Mouse (Mus musculus) intestine, postnatal 0 days (tissue): ENCODE data around the gene Unc45b. TPM values are rescaled to one million over a fixed set of nuclear protein-coding genes. Genes with fewer than 3 reads are reported as not detected.
A peak's percentile ranks its signal among the peaks of the same experiment; 100 is the strongest.

Experiments used
- ATAC-seq: fragments of 200-750 bp; cut with Nextera tagmentation; 2 replicates; pipeline ENCODE4 v1.8.0; 2017; ENCODE audit warnings: mild to moderate bottlenecking, moderate TSS enrichment, moderate library complexity
- H3K27ac ChIP-seq: fragments of 300-500 bp; sonication (generic); 2 replicates; pipeline ENCODE4 v1.5.1; 2014; ENCODE audit warnings: mild to moderate bottlenecking, low read depth, low read length, moderate library complexity
- H3K27me3 ChIP-seq: fragments of 300-500 bp; sonication (generic); replicated peaks from 2 replicates; pipeline ENCODE4 v1.6.1; 2014; ENCODE audit warnings: low read length, mixed read lengths; ENCODE audit not compliant: control insufficient read depth, insufficient read depth
- H3K36me3 ChIP-seq: fragments of 300-500 bp; sonication (generic); 2 replicates; pipeline ENCODE4 v1.6.1; 2014; ENCODE audit warnings: mild to moderate bottlenecking, moderate library complexity; ENCODE audit not compliant: control insufficient read depth, insufficient read depth
- H3K4me1 ChIP-seq: fragments of 300-500 bp; sonication (generic); replicated peaks from 2 replicates; pipeline ENCODE4 v1.6.1; 2014; ENCODE audit warnings: antibody characterized with exemption, low read length, mixed read lengths; ENCODE audit not compliant: control insufficient read depth, insufficient read depth
- H3K4me2 ChIP-seq: fragments of 300-500 bp; sonication (generic); replicated peaks from 2 replicates; pipeline ENCODE4 v1.6.1; 2014; ENCODE audit warnings: low read depth, mild to moderate bottlenecking, moderate library complexity
- H3K4me3 ChIP-seq: fragments of 300-500 bp; sonication (generic); 2 replicates; pipeline ENCODE4 v1.5.1; 2014; ENCODE audit warnings: low read depth, low read length
- H3K9ac ChIP-seq: fragments of 300-500 bp; sonication (generic); 2 replicates; pipeline ENCODE4 v1.6.1; 2014; ENCODE audit warnings: mild to moderate bottlenecking, low read depth, low read length
- H3K9me3 ChIP-seq: fragments of 300-500 bp; sonication (generic); 2 replicates; pipeline ENCODE4 v1.6.1; 2016; ENCODE audit warnings: mixed run types; ENCODE audit not compliant: control insufficient read depth
- CTCF ChIP-seq: sonication (generic); IDR thresholded peaks from 2 replicates; pipeline ENCODE4 v1.5.1; 2016; ENCODE audit warnings: low read depth, mild to moderate bottlenecking, control low read depth, antibody characterized with exemption, moderate library complexity
- WGBS: fragments of 180-500 bp; shearing (Covaris S2); extraction: QIAGEN DNeasy Blood & Tissue Kit; methylation state at CpG from one replicate; pipeline ENCODE4 v1.1.7; 2014; 5-methylcytosine and 5-hydroxymethylcytosine counted together
- polyA plus RNA-seq: library from polyadenylated mRNA; unstranded; fragments of >200 nt; fragmentation: Nextera tagmentation; extraction: Ambion mirVana; gene quantifications from 2 replicates; pipeline ENCODE4 v1.2.1, GENCODE M21; 2015

Unc45b gene
- polyA plus RNA-seq, 1 experiment from 2014 or later, result 1.9 TPM

- Histone ChIP-seq H3K9ac (peak overlapping the region; percentile 5; the same call in 1 of the 2 replicates), H3K4me1 (no peaks in the 10 kb centered on the region), H3K4me3 (peak overlapping the region; percentile 22; the same call in 1 of the 2 replicates), H3K27me3 (peaks cover 33% of the 10 kb centered on the region), H3K9me3 (no peaks in the 10 kb centered on the region), H3K4me2 (peak overlapping the region; percentile 46), H3K36me3 (no peaks in the 10 kb centered on the region), H3K27ac (no peak overlapping the region; the same call in 1 of the 2 replicates)
- TF ChIP-seq CTCF, result no peak
- 10% methylated on average over 28 of the region's 28 CpGs for WGBS
- ATAC-seq, result no peak
These were observed 41.7 kb downstream of the Unc45b start for GRCm38 (mm10) chr11:82951865-82952611.

- Histone ChIP-seq H3K9me3 (no peaks in the 10 kb centered on the region), H3K36me3 (no peaks in the 10 kb centered on the region), H3K4me2 (peak overlapping the region; percentile 46), H3K27ac (no peak overlapping the region), H3K27me3 (peaks cover 33% of the 10 kb centered on the region), H3K9ac (peak overlapping the region; percentile 5; the same call in 1 of the 2 replicates), H3K4me1 (no peaks in the 10 kb centered on the region), H3K4me3 (peak overlapping the region; percentile 22; the same call in 1 of the 2 replicates)
- no peak for ATAC-seq
- no peak for TF ChIP-seq CTCF
- 57% methylated on average over 9 of the region's 9 CpGs for WGBS
These were observed 42.5 kb downstream of the Unc45b start for GRCm38 (mm10) chr11:82952612-82953542.

- H3K9ac ChIP-seq, result no peak overlapping the region
- H3K4me1 ChIP-seq, result no peaks in the 10 kb centered on the region
- no peak overlapping the region for H3K4me3 ChIP-seq
- H3K27ac ChIP-seq, result no peak overlapping the region
- H3K9me3 ChIP-seq, result no peaks in the 10 kb centered on the region
- ATAC-seq, result no peak
- 62% methylated on average over 6 of the region's 6 CpGs for WGBS
- peaks cover 33% of the 10 kb centered on the region for H3K27me3 ChIP-seq
- no peak for TF ChIP-seq CTCF
- no peaks in the 10 kb centered on the region for H3K36me3 ChIP-seq
- H3K4me2 ChIP-seq, result no peak overlapping the region
These were observed 44.3 kb downstream of the Unc45b start for GRCm38 (mm10) chr11:82954631-82955030.

GRCm38 (mm10) chr11:82956925-82957324, 46.6 kb downstream of the Unc45b start:
- Histone ChIP-seq H3K4me2 (no peak overlapping the region), H3K4me3 (no peak overlapping the region), H3K9me3 (no peaks in the 10 kb centered on the region), H3K9ac (no peak overlapping the region), H3K4me1 (no peaks in the 10 kb centered on the region), H3K27me3 (peaks cover 19% of the 10 kb centered on the region), H3K36me3 (no peaks in the 10 kb centered on the region), H3K27ac (no peak overlapping the region)
- no peak for ATAC-seq
- no peak for TF ChIP-seq CTCF
- WGBS, result 50% methylated on average over 10 of the region's 10 CpGs

GRCm38 (mm10) chr11:82959613-82960012, 49.3 kb downstream of the Unc45b start:
- Histone ChIP-seq H3K36me3 (no peaks in the 10 kb centered on the region), H3K9ac (no peak overlapping the region), H3K4me3 (no peak overlapping the region), H3K27me3 (no peaks in the 10 kb centered on the region), H3K27ac (no peak overlapping the region), H3K4me2 (no peak overlapping the region), H3K9me3 (no peaks in the 10 kb centered on the region), H3K4me1 (no peaks in the 10 kb centered on the region)
- no peak for ATAC-seq
- peak; percentile 84 for TF ChIP-seq CTCF
- 15% methylated on average over 4 of the region's 4 CpGs for WGBS

- ATAC-seq, result no peak
- H3K4me3 ChIP-seq, result no peak overlapping the region
- H3K36me3 ChIP-seq, result no peaks in the 10 kb centered on the region
- no peak overlapping the region for H3K9ac ChIP-seq
- TF ChIP-seq CTCF, result no peak
- H3K4me1 ChIP-seq, result no peaks in the 10 kb centered on the region
- 66% methylated on average over 2 of the region's 2 CpGs for WGBS
- no peaks in the 10 kb centered on the region for H3K27me3 ChIP-seq
- H3K4me2 ChIP-seq, result no peak overlapping the region
- no peak overlapping the region for H3K27ac ChIP-seq
- H3K9me3 ChIP-seq, result no peaks in the 10 kb centered on the region
These were observed 51.4 kb downstream of the Unc45b start for GRCm38 (mm10) chr11:82961743-82962142.
